Mouse (Mus musculus) neural tube, embryonic 15.5 days (tissue): ENCODE data around the gene Tanc1. TPM values are rescaled to one million over a fixed set of nuclear protein-coding genes. Genes with fewer than 3 reads are reported as not detected.

Experiments
- ATAC-seq: fragments of 200-750 bp; cut with Nextera tagmentation; 2 replicates; pipeline ENCODE4 v1.8.0; 2017; ENCODE audit warnings: mild to moderate bottlenecking, moderate TSS enrichment, moderate library complexity; ENCODE audit not compliant: low FRiP score
- H3K27ac ChIP-seq: fragments of 300-500 bp; sonication (generic); replicated peaks from 2 replicates; pipeline ENCODE4 v1.5.1; 2015; ENCODE audit warnings: mild to moderate bottlenecking, inconsistent platforms
- H3K27me3 ChIP-seq: fragments of 300-500 bp; sonication (generic); replicated peaks from 2 replicates; pipeline ENCODE4 v1.6.1; 2015; ENCODE audit warnings: inconsistent platforms
- H3K36me3 ChIP-seq: fragments of 300-500 bp; sonication (generic); 2 replicates; pipeline ENCODE4 v1.6.1; 2015; ENCODE audit warnings: inconsistent platforms
- H3K4me1 ChIP-seq: fragments of 300-500 bp; sonication (generic); 2 replicates; pipeline ENCODE4 v1.6.1; 2015; ENCODE audit warnings: inconsistent platforms
- H3K4me2 ChIP-seq: fragments of 300-500 bp; sonication (generic); 2 replicates; pipeline ENCODE4 v1.6.1; 2015; ENCODE audit warnings: inconsistent platforms, mild to moderate bottlenecking, moderate library complexity
- H3K4me3 ChIP-seq: fragments of 300-500 bp; sonication (generic); replicated peaks from 2 replicates; pipeline ENCODE4 v1.5.1; 2015; ENCODE audit warnings: mild to moderate bottlenecking, inconsistent platforms
- H3K9ac ChIP-seq: fragments of 300-500 bp; sonication (generic); replicated peaks from 2 replicates; pipeline ENCODE4 v1.6.1; 2015; ENCODE audit warnings: mild to moderate bottlenecking, inconsistent platforms
- H3K9me3 ChIP-seq: fragments of 300-500 bp; sonication (generic); replicated peaks from 2 replicates; pipeline ENCODE4 v1.6.1; 2016; ENCODE audit warnings: inconsistent platforms
- WGBS: fragments of 180-500 bp; shearing (Covaris S2); methylation state at CpG from one replicate; pipeline ENCODE4 v1.1.7; 2015; ENCODE audit warnings: mixed read lengths; 5-methylcytosine and 5-hydroxymethylcytosine counted together
- polyA plus RNA-seq: library from polyadenylated mRNA; unstranded; fragments of >200 nt; fragmentation: Nextera tagmentation; extraction: Ambion mirVana; gene quantifications from 2 replicates; pipeline ENCODE4 v1.2.1, GENCODE M21; 2015

Gene Tanc1
- polyA plus RNA-seq, 1 experiment from 2014 or later: 8.5 TPM

GRCm38 (mm10) chr2:59656680-59657079, 44.8 kb downstream of the Tanc1 start:
- Histone ChIP-seq H3K27ac (no peak overlapping the region), H3K4me2 (no peak overlapping the region), H3K4me1 (peaks cover 31% of the 10 kb centered on the region), H3K9me3 (no peaks in the 10 kb centered on the region), H3K4me3 (no peak overlapping the region), H3K27me3 (no peaks in the 10 kb centered on the region), H3K36me3 (no peaks in the 10 kb centered on the region), H3K9ac (no peak overlapping the region)
- ATAC-seq: no peak
- WGBS: 45% methylated on average over 5 of the region's 5 CpGs

- 83% methylated on average over 6 of the region's 6 CpGs for WGBS
- Histone ChIP-seq H3K4me2 (no peak overlapping the region), H3K36me3 (no peaks in the 10 kb centered on the region), H3K4me3 (no peak overlapping the region), H3K27me3 (no peaks in the 10 kb centered on the region), H3K4me1 (peaks cover 26% of the 10 kb centered on the region), H3K9me3 (no peaks in the 10 kb centered on the region), H3K27ac (no peak overlapping the region), H3K9ac (no peak overlapping the region)
- ATAC-seq: no peak
These were observed 47.8 kb downstream of the Tanc1 start for GRCm38 (mm10) chr2:59659686-59660085.

GRCm38 (mm10) chr2:59660891-59661805, 49.3 kb downstream of the Tanc1 start:
- no peaks in the 10 kb centered on the region for H3K9me3 ChIP-seq
- H3K4me3 ChIP-seq: no peak overlapping the region
- H3K9ac ChIP-seq: no peak overlapping the region
- H3K4me2 ChIP-seq: 0 out of 2 replicates have a peak overlapping the region, but pooled peaks have one; percentile 11
- 0 out of 2 replicates have a peak, but pooled peaks have one; percentile 32 for ATAC-seq
- no peaks in the 10 kb centered on the region for H3K36me3 ChIP-seq
- peaks cover 23% of the 10 kb centered on the region for H3K4me1 ChIP-seq
- WGBS: 28% methylated on average over 16 of the region's 16 CpGs
- H3K27ac ChIP-seq: 0 out of 2 replicates have a peak overlapping the region, but pooled peaks have one; percentile 33
- no peaks in the 10 kb centered on the region for H3K27me3 ChIP-seq

- H3K9me3 ChIP-seq: no peaks in the 10 kb centered on the region
- no peak overlapping the region for H3K9ac ChIP-seq
- 72% methylated on average over 16 of the region's 16 CpGs for WGBS
- H3K4me2 ChIP-seq: no peak overlapping the region
- no peak for ATAC-seq
- H3K4me3 ChIP-seq: no peak overlapping the region
- H3K4me1 ChIP-seq: peaks cover 23% of the 10 kb centered on the region
- no peak overlapping the region for H3K27ac ChIP-seq
- H3K36me3 ChIP-seq: no peaks in the 10 kb centered on the region
- H3K27me3 ChIP-seq: no peaks in the 10 kb centered on the region
These were observed 53.1 kb downstream of the Tanc1 start for GRCm38 (mm10) chr2:59664803-59665567.

- Histone ChIP-seq H3K9me3 (no peaks in the 10 kb centered on the region), H3K9ac (no peak overlapping the region), H3K36me3 (no peaks in the 10 kb centered on the region), H3K4me1 (peaks cover 20% of the 10 kb centered on the region; the same call in 1 of the 2 replicates), H3K4me3 (no peak overlapping the region), H3K4me2 (no peak overlapping the region), H3K27me3 (no peaks in the 10 kb centered on the region), H3K27ac (no peak overlapping the region)
- ATAC-seq: no peak
- 85% methylated on average over 5 of the region's 5 CpGs for WGBS
These were observed 54.7 kb downstream of the Tanc1 start for GRCm38 (mm10) chr2:59666533-59666932.

GRCm38 (mm10) chr2:59670087-59671060, 58.5 kb downstream of the Tanc1 start:
- H3K4me1 ChIP-seq: peaks cover 14% of the 10 kb centered on the region
- no peaks in the 10 kb centered on the region for H3K9me3 ChIP-seq

GRCm38 (mm10) chr2:59671671-59672070, 59.8 kb downstream of the Tanc1 start:
- ATAC-seq: no peak
- no peaks in the 10 kb centered on the region for H3K36me3 ChIP-seq
- no peak overlapping the region for H3K4me2 ChIP-seq
- no peak overlapping the region for H3K27ac ChIP-seq
- 52% methylated on average over 8 of the region's 8 CpGs for WGBS
- H3K9ac ChIP-seq: no peak overlapping the region
- peaks cover 16% of the 10 kb centered on the region for H3K4me1 ChIP-seq
- no peaks in the 10 kb centered on the region for H3K9me3 ChIP-seq
- no peak overlapping the region for H3K4me3 ChIP-seq
- H3K27me3 ChIP-seq: no peaks in the 10 kb centered on the region

More at GRCm38 (mm10) chr2:59670087-59671060, 58.5 kb downstream of the Tanc1 start:
- no peak overlapping the region for H3K4me2 ChIP-seq
- H3K27ac ChIP-seq: peak overlapping the region; percentile 34
- ATAC-seq: no peak
- no peak overlapping the region for H3K4me3 ChIP-seq
- H3K36me3 ChIP-seq: no peaks in the 10 kb centered on the region
- WGBS: 68% methylated on average over 15 of the region's 15 CpGs
- H3K9ac ChIP-seq: no peak overlapping the region
- H3K27me3 ChIP-seq: no peaks in the 10 kb centered on the region

GRCm38 (mm10) chr2:59672086-59672485, 60.2 kb downstream of the Tanc1 start:
- Histone ChIP-seq H3K27ac (no peak overlapping the region), H3K9ac (no peak overlapping the region), H3K27me3 (no peaks in the 10 kb centered on the region), H3K4me2 (no peak overlapping the region), H3K36me3 (no peaks in the 10 kb centered on the region), H3K9me3 (no peaks in the 10 kb centered on the region), H3K4me1 (peaks cover 17% of the 10 kb centered on the region), H3K4me3 (no peak overlapping the region)
- ATAC-seq: no peak
- 20% methylated on average over 4 of the region's 4 CpGs for WGBS

GRCm38 (mm10) chr2:59672686-59673085, 60.8 kb downstream of the Tanc1 start:
- Histone ChIP-seq H3K27me3 (no peaks in the 10 kb centered on the region), H3K36me3 (no peaks in the 10 kb centered on the region), H3K4me3 (no peak overlapping the region), H3K4me2 (no peak overlapping the region), H3K4me1 (peaks cover 20% of the 10 kb centered on the region), H3K27ac (no peak overlapping the region), H3K9ac (no peak overlapping the region), H3K9me3 (no peaks in the 10 kb centered on the region)
- 75% methylated on average over 8 of the region's 8 CpGs for WGBS
- no peak for ATAC-seq

GRCm38 (mm10) chr2:59673351-59673750, 61.5 kb downstream of the Tanc1 start:
- Histone ChIP-seq H3K27ac (no peak overlapping the region), H3K4me3 (no peak overlapping the region), H3K27me3 (no peaks in the 10 kb centered on the region), H3K9ac (no peak overlapping the region), H3K9me3 (no peaks in the 10 kb centered on the region), H3K4me2 (no peak overlapping the region), H3K36me3 (no peaks in the 10 kb centered on the region), H3K4me1 (peaks cover 20% of the 10 kb centered on the region)
- 90% methylated on average over 6 of the region's 6 CpGs for WGBS
- ATAC-seq: no peak

- H3K4me3 ChIP-seq: no peak overlapping the region
- H3K27ac ChIP-seq: no peak overlapping the region
- no peak for ATAC-seq
- H3K36me3 ChIP-seq: no peaks in the 10 kb centered on the region
- peaks cover 20% of the 10 kb centered on the region for H3K4me1 ChIP-seq
- no peaks in the 10 kb centered on the region for H3K27me3 ChIP-seq
- no peaks in the 10 kb centered on the region for H3K9me3 ChIP-seq
- WGBS: 83% methylated on average over 1 of the region's 1 CpGs
- no peak overlapping the region for H3K4me2 ChIP-seq
- no peak overlapping the region for H3K9ac ChIP-seq
These were observed 62.0 kb downstream of the Tanc1 start for GRCm38 (mm10) chr2:59673877-59674276.
